Mouse (Mus musculus) liver, embryonic 14 days (tissue): ENCODE results near the gene Gabrg3. TPM values are rescaled to one million over a fixed set of nuclear protein-coding genes. Genes with fewer than 3 reads are reported as not detected.

Experiments
- polyA plus RNA-seq: library from polyadenylated mRNA; depleted of rRNA; stranded (reverse); fragments of >200 nt; gene quantifications from 2 replicates; pipeline ENCODE4 v1.2.3, GENCODE M21; 2012; rRNA removed

Gabrg3 gene
- 0.02 and 0.03 TPM in 2 replicates for polyA plus RNA-seq

GRCm38 (mm10) chr7:57386517-57387340 is at the start of gene Gabrg3:
Gene Gabrg3, minus strand, starts transcription at chr7:57387188.

GRCm38 (mm10) chr7:57419392-57419791 is 32.4 kb upstream of the Gabrg3 start, which contains the start of gene Gabrb3:
Gene Gabrb3, plus strand, starts transcription at chr7:57419692.

Other genes with a start within 250 kb of the Gabrg3 start
- gene Gabrb3, start 32.5 kb upstream of the Gabrg3 start, polyA plus RNA-seq: 0.01 and 0.02 TPM in 2 replicates
- gene Gabra5, start 122.9 kb upstream of the Gabrg3 start, polyA plus RNA-seq: not detected in 2 replicates